Mouse (Mus musculus) fibroblast of lung, adult 2 months (primary cell): Measurements from ENCODE around the gene A930004D18Rik.

Source experiments
- DNase-seq: peaks from one replicate; pipeline ENCODE4 v3.0.0-alpha.2; 2011; ENCODE audit warnings: low read depth

Gene A930004D18Rik

GRCm38 (mm10) chr2:18034371-18035250, 2.9 kb downstream of the A930004D18Rik start:
- no peak for DNase-seq

- no peak for DNase-seq
These were observed 4.1 kb downstream of the A930004D18Rik start for GRCm38 (mm10) chr2:18033166-18034108.

GRCm38 (mm10) chr2:18032538-18032895, 5.0 kb downstream of the A930004D18Rik start:
- no peak for DNase-seq

GRCm38 (mm10) chr2:18031831-18032537, 5.6 kb downstream of the A930004D18Rik start:
- no peak for DNase-seq

GRCm38 (mm10) chr2:18031271-18031821, 6.2 kb downstream of the A930004D18Rik start:
- no peak for DNase-seq

- no peak for DNase-seq
These were observed 7.0 kb downstream of the A930004D18Rik start for GRCm38 (mm10) chr2:18030581-18030980.

GRCm38 (mm10) chr2:18029656-18030055, 7.9 kb downstream of the A930004D18Rik start:
- no peak for DNase-seq

- DNase-seq, result peak; percentile 45
These were observed 9.2 kb downstream of the A930004D18Rik start for GRCm38 (mm10) chr2:18028140-18029021.

GRCm38 (mm10) chr2:18027448-18028139, 9.9 kb downstream of the A930004D18Rik start:
- DNase-seq, result peak; percentile 83

GRCm38 (mm10) chr2:18026116-18026947, 11.2 kb downstream of the A930004D18Rik start:
- DNase-seq, result peak; percentile 62

GRCm38 (mm10) chr2:18025781-18026115, 11.8 kb downstream of the A930004D18Rik start:
- no peak for DNase-seq

- DNase-seq, result no peak
These were observed 12.4 kb downstream of the A930004D18Rik start for GRCm38 (mm10) chr2:18025116-18025515.

GRCm38 (mm10) chr2:18022886-18023285, 14.7 kb downstream of the A930004D18Rik start:
- DNase-seq, result no peak

- no peak for DNase-seq
These were observed 18.4 kb downstream of the A930004D18Rik start for GRCm38 (mm10) chr2:18019122-18019521.

GRCm38 (mm10) chr2:18017321-18017720, 20.2 kb downstream of the A930004D18Rik start:
- DNase-seq, result no peak

GRCm38 (mm10) chr2:18016639-18017038, 20.9 kb downstream of the A930004D18Rik start:
- no peak for DNase-seq

- DNase-seq, result no peak
These were observed 22.0 kb downstream of the A930004D18Rik start for GRCm38 (mm10) chr2:18015581-18015980.

GRCm38 (mm10) chr2:18012866-18013265, 24.7 kb downstream of the A930004D18Rik start:
- no peak for DNase-seq

GRCm38 (mm10) chr2:18011226-18011625, 26.3 kb downstream of the A930004D18Rik start:
- DNase-seq, result no peak
